Mouse (Mus musculus): Measurements from ENCODE around the gene Ncaph.
"Not testable (repeated sequence)": the region's sequence is repeated elsewhere in the genome, so short reads cannot be mapped to it uniquely, and the experiment has no call there.

The Ncaph gene

DNA sequence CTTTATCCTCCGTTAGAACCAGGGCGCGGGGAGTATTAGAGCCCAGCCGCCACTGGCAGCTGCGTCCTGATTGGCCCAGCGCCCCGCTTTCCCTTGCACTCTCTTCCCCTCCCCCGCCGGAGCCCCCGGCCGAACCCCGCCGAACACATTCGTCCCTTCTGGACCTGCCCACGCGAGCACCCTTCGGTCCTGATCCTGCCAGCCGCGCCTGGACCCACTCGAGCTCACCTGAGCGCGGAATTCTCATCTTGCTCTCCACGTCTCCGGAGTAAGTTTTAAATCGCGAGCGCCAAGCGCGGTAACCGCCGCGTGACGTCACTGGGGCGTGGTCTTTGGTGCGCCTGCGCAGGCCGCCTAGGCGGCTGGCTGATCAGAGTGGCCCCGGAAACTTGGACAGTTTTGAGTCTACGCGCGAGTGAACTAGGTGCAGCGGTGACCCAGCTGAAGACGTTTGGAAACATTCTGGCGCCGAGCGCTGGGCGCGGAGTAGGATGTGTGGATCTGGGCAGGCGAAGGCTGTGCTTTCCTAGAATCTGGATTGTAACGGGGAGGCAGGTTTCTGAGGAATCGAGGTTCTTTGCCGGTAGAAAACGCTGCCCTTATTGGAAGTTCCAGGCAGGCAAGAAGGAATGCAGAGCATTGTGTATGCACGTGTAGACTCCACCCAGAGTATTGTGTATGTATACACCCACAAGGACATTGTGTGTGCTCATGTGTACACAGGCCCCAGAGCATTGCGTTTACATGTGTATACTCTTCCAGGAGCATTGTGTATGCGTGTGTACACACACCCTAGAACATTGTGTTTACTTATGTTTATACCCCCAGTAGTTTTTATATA, at the start of gene Ncaph:
TSS of gene Ncaph (minus strand) at position 334 of the 841 bp plus-strand sequence.
- DNase-seq (ENCODE audit: low spot score) = peak; percentile 91

DNA sequence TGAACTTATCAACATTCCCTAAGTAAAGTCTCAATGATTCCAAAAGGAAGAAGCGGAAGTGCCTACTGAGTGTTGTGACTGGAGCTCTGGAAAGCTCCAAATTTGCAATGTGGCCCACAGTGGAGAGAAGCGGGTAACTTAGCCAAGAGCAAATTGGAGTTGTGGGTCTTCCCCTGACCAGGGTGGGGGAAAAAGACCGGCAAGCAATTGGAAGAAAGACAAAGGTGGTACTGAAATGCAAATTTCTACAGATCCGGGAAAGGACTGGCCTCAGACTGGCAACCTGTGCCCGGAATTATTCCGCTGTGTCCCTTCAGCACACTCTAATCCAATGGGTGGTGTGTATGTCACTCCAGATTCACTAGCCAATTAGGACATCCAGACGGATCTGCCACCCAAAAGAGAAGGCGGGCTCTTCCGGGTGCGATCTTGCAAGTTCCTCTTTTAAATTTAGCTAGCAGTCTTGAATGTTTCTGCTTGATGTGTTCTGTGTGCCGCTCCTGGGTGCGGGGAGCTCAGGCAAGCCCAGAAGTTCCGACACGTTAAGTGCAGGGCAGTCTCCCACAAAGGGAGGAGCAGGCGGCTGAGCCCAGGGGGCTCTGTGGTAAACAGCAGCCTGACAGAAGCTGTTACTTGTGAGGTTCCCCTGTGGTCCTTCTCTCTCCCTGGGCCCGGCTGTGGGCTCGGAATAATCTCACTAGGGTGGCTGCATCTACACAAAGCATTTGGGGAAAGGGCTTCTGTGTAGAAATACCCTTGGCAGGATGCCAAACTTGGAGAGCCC, 49.0 kb upstream of the Ncaph start:
- peak; percentile 88 for DNase-seq (ENCODE audit: low spot score)

DNA sequence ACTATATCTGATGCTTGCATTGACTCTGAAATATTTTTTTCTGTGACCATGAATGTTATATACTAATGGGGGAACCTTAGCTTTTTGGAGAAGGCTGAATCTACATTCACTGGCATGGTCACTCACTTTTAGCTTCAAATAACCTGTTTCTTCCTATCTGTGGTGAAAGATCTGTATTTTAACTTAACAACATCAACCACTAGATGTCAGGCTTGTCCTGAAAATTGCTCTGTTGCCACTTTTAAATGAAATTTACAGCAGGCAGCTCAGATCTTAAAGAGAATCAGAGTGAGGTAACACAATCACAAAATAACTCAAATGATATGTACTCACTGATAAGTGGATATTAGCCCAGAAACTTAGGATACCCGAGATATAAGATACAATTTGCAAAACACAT, 32.5 kb upstream of the Ncaph start:
- peak; percentile 32 for DNase-seq (ENCODE audit: low spot score)

DNA sequence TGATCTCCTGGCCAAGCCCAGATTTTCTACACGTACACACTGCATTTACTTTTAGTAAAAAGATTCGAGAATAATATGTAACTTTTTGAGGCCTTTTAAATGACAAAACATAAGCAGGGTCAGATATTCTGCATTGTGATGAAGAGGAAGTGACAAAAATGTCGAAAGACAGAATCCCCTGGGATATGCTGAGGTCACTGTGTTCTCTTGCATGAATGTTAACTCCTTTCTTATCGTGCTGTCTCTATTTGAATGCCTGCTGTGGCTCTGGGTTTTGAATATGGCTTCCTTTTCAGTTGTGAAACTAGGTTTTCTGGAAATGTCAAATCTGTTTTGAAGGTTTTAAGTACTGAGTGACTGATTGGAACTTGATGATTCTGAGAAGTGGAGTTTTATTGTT, 31.9 kb upstream of the Ncaph start:
- no peak for DNase-seq (ENCODE audit: low spot score)

DNA sequence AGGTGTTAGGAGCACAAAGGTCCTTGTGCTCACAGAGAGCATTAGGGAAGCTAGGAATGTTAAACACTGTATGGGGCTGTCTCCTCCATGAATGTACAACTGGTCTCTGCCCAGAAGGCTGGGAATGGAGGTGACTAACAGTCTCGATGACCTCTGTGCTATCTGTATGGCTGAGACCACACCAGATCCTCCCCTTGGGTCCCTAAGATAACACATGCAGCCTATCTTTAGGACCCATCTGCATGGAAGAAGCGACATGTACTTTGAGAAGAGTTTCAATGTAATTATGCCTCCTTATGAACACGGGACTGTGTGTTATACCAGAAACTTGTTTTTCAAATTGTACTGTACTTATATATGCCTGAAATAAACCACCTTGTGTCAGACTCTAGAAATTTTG, 11.9 kb upstream of the Ncaph start:
- no peak for DNase-seq (ENCODE audit: low spot score)

DNA sequence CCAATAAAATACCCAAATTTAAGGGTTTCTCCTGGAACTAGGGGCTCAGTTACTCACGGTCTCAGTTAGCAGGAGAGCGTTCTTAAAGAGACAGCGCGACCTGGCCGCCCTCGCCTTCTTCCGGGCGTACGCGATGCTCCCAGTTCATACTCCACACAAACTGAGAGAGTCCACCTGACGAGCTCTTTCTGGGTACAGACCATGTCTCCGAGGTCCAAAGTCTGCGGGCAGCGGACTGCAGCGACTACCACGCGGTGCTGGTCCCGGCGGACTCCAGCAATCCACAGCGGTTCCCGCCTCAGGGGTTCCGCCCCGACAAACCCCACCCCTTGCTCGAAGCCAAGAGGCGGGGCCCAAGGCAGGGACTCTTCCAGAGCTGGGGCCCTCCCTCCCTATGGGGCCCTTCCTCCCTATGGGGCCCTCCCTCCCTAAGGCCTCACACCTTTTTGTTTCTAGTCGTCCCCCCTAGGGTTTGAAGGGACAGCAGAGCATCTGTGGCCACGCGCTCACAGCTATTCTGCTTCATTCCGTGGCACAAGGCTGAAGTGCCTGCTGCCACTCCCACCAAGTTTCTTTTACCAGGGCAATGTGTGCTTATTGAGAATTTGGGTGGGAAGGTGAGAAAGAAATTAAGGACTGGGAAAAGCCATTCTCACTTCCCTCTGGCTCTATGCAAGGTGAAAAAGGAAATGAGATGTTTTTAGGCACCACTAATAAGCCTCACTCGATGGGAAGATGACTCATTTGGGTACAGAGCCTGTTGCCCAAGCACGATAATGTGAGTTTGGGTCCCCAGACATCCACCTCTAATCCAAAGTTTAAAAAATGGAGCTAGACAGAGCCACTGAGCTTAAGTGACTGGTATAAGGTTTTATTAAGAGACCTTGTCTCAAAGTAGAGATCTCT, 9.7 kb upstream of the Ncaph start, which contains the start of gene Itpripl1:
TSS of gene Itpripl1 (minus strand) at position 285 of the 906 bp plus-strand sequence.
- peak; percentile 33 for DNase-seq (ENCODE audit: low spot score)

DNA sequence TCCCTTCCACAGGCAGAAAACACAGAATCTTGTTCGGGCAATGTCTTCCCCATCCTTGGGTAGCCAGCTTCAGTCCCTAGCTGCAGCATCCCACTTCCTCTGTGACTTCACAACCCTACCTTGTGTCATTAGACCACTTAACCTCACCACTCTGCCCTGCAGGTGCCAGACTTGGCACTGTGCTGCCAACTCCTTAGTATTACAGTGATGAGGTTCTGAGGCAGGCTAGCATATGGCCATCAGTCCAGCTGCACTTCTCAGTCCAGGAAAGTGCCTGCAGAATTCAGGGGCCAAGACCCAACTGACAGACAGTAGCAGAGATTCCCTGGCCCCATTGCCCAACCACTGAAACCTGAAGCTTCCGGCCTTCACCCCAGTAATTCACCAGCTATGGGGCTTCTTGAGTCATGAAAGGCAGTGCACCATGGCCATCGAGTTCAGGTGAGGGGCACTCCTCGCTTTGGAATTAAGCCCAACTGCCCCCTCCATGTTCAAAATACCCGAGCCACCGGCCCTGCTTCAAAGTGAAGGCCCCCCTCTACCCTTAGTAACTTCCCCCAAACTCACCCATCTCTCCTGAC, 8.9 kb upstream of the Ncaph start:
- no peak for DNase-seq (ENCODE audit: low spot score)

DNA sequence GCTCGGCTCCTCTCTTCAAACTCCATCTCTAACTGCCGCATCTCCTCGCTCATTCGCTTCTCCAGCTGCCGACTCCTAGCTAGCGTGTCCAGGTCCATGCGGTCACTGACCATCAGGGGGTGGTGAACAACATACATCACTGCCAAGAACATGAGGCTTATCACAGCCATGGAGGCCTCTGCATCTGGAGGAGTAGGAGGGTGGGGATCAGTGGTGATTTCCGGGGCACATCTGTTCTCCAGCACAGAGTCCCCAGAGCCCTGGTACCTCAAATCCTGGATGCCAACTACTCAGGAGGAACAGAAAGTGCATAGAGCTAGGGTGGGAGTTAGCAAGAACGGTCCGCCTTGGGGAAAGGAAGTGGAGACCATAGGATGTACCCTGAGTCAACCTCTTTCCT, 8.3 kb upstream of the Ncaph start:
- DNase-seq (ENCODE audit: low spot score) = no peak

DNA sequence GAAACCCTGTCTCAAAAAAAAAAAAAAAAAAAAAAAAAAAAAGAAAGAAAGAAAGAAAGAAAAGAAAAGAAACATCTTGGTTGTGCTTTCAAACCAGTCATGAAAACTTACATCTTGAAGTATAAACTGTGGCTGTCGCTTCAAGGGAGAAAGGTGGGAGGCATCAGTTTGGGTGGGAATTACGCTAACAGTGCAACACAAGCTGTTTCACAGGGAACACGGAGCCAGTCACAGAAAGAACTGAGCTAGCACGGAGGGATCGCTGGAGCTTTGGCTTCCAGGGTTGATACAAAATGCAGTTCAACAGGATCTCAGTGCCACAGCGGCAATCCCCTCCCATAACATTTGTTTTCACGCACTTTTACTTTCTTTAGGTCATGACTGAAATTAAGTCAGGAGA, 6.3 kb upstream of the Ncaph start:
- no peak for DNase-seq (ENCODE audit: low spot score)

DNA sequence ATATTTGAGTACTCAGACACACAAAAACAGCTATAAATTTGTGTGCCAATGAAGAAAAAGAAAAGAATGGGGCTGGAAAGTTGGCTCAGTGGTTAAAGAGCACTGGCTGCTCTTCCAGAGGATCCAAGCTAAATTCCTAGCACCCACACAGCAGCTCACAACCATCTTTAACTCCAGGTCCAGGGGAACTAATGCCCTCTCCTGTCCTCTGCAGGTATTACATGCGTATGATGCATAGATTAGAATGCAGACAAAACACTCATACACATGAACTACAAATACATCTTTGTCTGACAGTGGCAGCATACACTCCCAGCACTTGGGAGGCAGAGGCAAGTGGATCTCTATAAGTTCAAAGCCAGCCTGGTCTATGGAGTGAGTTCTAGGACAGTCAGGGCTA, 5.9 kb upstream of the Ncaph start:
- DNase-seq (ENCODE audit: low spot score) = no peak

DNA sequence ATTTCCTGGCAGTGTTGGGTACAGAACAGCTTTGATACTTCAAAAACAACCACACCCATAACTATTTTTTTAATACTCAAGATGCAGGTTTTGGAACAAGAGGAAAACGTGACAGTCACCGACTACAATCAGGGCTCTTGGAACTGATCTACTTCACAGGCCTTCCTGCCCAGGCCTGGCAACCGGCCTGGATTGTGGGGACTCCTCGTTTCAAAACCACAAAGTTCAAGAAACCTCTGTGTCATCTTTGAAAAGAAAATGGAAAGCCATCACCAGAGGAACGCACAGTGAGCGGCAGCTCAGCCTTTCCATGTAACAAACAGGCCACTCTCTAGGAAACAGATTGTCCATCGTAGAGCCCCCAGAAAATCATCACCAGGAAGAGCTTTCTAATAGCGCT, 5.3 kb upstream of the Ncaph start:
- DNase-seq (ENCODE audit: low spot score) = no peak

DNA sequence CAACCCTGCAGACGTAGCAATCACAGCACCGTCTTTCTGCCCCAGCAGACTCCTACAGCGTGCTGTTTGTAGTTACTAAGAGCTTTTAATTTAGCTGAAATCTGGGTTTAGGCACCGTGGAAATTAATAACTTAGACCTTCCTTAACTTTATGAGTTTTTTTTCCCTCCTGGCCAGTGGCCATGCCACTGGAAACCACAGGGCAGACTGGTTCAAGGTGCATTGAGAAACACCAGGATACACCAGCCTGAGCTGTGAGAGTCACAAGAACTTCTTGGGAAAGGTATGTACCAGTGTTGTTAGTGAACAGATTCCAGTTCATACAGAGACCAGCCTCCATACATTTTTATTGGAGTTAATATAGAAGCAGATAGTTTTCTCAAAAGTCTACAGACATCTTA, 4.7 kb upstream of the Ncaph start:
- DNase-seq (ENCODE audit: low spot score) = no peak

DNA sequence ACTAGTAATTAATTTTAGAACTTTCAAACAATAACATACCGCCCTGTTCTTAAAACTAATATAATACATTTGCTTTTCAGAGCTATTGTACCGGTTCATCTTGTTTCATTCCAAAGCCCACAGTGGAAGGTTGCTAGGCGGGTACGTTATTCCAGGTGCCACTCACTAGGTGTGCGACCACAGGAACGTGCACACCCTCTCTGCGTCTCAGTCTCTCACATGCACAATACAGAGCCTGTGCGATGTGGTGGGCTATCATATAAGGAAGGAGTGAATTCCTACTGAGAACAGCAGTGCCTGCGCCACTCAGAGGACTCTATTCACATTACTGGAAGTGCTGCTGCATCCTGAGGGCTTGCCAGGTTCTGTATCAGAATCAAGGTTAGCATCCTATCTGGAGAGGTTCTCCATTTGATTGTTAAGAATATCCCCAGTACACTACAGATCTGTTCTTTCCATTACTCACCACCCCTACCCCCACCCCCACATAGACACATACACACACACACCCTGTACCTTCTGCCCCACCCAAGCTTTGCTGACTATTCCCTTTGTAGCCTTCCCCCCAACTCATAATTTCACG, 4.2 kb upstream of the Ncaph start:
- DNase-seq (ENCODE audit: low spot score) = no peak

DNA sequence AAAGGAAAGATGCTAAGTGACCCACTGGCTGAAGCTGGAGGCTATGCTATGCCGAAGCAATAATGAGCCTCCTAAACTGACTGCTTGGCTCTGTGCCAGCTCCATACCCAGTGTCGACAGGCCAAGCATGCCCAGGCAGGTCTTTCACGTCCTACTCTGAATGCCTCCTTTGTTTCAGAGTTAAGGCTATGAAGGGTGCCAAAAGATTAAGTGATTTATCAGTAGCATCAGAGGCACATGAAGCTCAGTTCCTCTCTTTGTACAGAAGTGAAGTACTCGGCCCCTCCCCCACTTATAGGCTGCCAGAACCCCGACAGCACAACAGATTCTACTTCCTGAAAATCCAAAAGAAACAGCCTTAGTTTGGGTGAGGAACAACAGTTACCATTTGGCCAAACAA, 3.2 kb upstream of the Ncaph start:
- DNase-seq (ENCODE audit: low spot score) = peak; percentile 48

DNA sequence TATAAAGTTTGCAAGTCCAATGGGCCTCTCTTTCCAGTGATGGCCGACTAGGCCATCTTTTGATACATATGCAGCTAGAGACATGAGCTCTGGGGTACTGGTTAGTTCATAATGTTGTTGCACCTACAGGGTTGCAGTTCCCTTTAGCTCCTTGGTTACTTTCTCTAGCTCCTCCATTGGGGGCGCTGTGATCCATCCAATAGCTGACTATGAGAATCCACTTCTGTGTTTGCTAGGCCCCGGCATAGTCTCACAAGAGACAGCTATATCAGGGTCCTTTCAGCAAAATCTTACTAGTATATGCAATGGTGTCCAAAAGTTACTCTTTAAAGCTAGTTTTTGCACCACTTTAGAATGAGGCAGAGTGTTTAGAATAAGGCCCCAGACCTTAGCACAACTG, 1.5 kb upstream of the Ncaph start:
- DNase-seq (ENCODE audit: low spot score) = not testable (repeated sequence)

DNA sequence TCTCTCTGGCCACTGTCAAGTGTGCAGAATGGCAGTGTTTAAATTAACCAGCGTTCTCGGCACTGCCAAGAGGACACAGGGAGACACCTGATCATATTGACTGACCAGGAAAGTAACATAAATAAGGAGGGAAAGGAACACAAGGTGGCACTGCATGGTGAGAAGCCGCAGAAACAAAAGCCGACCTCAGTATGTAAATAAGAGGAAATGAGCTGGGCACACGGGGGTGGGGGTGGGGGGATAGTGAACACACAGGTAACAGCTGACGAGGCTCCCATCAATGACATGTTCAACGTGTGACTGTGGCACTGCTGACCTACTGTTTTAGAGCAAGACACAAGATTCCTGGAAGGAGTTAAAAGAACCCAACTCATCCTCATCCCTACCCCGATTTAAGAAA, 2.4 kb downstream of the Ncaph start:
- DNase-seq (ENCODE audit: low spot score) = no peak

DNA sequence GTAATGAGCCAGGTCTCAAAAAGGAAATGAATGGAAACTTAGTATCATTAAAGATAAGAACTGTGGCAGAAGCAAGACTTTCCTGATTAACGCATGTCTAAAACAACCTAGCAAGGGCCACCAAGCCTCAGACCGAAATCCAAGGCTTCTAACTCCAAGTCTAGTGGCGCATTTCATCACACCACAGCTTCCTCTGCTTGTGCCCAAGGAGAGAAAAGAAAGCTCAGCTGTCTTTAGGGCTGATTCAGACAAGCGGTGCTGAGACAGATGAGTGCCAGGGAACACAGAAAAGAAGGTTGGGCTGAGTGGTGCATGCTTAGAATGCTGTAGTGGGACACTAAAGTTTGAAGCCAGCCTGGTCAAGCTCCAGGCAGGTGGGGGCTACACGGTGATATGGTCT, 4.8 kb downstream of the Ncaph start:
- no peak for DNase-seq (ENCODE audit: low spot score)

DNA sequence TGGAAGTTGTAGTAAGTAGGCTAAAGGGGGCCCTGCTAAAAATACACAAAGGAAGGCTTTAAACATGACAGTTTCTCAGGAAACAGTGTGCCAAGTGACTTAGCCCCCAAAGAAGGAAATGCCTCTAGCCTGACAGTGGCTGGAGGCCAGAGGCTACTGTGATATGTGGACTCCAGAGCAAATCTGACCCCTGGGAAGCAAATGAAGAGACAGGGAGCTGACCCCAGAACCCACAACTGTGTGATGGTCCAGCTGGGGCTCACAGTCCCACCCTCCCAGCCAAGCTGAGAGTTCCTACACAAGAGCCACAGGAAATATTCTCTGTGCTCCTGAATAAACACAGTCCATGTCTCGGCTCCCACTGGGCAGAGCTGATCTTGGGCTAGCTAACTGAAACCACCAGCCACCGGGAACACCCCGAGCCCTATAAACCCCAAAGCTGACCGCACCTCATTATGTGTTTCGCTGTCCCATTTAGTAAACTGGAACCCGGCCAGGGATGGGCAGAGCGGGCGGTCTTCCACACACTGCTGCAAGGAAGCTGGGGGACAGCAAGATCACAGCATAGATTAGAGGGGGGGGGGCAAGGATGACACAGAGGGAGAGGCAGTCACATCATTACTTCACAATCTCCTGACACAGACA, 12.0 kb downstream of the Ncaph start:
- DNase-seq (ENCODE audit: low spot score) = no peak

DNA sequence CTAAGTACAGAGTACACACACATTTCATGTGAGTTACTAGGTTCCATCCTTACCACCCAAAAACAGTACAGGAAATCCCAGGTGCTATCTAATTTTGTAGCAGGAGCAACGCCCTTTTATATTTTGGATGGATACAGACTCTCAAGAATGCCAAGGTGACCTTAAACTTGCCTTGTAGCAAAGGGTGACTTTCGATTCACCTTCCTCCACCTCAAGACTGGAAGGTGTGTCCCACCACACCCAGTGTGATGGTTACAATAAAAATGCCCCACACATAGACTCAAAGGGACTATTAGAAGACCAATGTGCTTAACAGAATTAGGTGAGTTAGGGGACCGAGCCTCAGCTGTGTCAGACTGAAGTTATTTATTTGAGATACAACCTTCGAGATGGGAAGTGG, 24.8 kb downstream of the Ncaph start:
- DNase-seq (ENCODE audit: low spot score) = no peak

DNA sequence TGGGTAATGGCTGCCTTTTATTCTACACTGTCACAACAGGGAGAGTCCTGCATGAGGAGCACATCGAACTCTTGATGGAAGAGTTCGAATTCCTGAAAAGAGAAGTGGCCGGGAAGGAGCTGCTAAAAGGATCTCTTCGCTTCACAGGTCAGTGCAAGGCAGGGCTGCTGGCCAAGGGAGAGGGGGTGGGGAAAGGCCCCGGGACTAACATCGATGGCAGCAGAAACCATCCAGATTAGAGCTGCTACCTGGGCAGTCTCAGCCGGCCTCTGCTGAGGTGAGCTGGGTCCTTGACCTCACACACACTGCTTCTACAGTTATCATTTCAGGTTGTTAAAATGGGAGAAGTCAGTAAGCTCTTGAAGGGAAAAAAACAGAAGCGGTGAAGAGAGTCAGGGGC, 41.8 kb downstream of the Ncaph start:
- no peak for DNase-seq (ENCODE audit: low spot score)

DNA sequence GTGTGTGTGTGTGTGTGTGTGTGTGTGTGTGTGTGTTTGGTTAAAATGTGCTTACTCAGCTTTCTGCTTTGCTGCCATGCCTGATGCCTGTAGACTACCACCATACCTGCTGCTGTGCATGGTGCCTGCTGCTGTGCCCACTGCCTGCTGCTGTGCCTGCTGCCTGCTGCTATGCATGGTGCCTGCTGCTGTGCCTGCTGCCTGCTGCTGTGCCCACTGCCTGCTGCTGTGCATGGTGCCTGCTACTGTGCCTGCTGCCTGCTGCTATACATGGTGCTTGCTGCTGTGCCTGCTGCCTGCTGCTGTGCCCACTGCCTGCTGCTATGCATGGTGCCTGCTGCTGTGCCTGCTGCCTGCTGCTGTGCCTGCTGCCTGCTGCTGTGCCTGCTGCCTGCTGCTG, 43.6 kb downstream of the Ncaph start:
- DNase-seq (ENCODE audit: low spot score) = not testable (repeated sequence)

All from layer of hippocampus, adult 11-12 months (tissue).